Mouse (Mus musculus) neural tube, embryonic 12.5 days (tissue): Measurements from ENCODE around the gene Hadhb. TPM values are rescaled to one million over a fixed set of nuclear protein-coding genes. Genes with fewer than 3 reads are reported as not detected.

ENCODE experiments used
- ATAC-seq: fragments of 200-750 bp; cut with Nextera tagmentation; 2 replicates; pipeline ENCODE4 v1.8.0; 2017; ENCODE audit warnings: low read depth, mild to moderate bottlenecking, moderate TSS enrichment, moderate library complexity; ENCODE audit not compliant: low FRiP score
- H3K27ac ChIP-seq: fragments of 300-500 bp; sonication (generic); 2 replicates; pipeline ENCODE4 v1.5.1; 2016
- H3K27me3 ChIP-seq: fragments of 300-500 bp; sonication (generic); replicated peaks from 2 replicates; pipeline ENCODE4 v1.6.1; 2016; ENCODE audit warnings: mild to moderate bottlenecking
- H3K36me3 ChIP-seq: fragments of 300-500 bp; sonication (generic); 2 replicates; pipeline ENCODE4 v1.6.1; 2016; ENCODE audit warnings: mild to moderate bottlenecking
- H3K4me1 ChIP-seq: fragments of 300-500 bp; sonication (generic); 2 replicates; pipeline ENCODE4 v1.6.1; 2016
- H3K4me2 ChIP-seq: fragments of 300-500 bp; sonication (generic); replicated peaks from 2 replicates; pipeline ENCODE4 v1.6.1; 2016; ENCODE audit warnings: mild to moderate bottlenecking
- H3K4me3 ChIP-seq: fragments of 300-500 bp; sonication (generic); 2 replicates; pipeline ENCODE4 v1.5.1; 2016
- H3K9ac ChIP-seq: fragments of 300-500 bp; sonication (generic); 2 replicates; pipeline ENCODE4 v1.6.1; 2016; ENCODE audit warnings: mild to moderate bottlenecking
- H3K9me3 ChIP-seq: fragments of 300-500 bp; sonication (generic); 2 replicates; pipeline ENCODE4 v1.6.1; 2016; ENCODE audit warnings: mild to moderate bottlenecking
- WGBS: fragments of 180-500 bp; shearing (Covaris S2); methylation state at CpG from one replicate; pipeline ENCODE4 v1.1.7; 2016; 5-methylcytosine and 5-hydroxymethylcytosine counted together
- polyA plus RNA-seq: library from polyadenylated mRNA; unstranded; fragments of >200 nt; fragmentation: Nextera tagmentation; extraction: Ambion mirVana; gene quantifications from 2 replicates; pipeline ENCODE4 v1.2.1, GENCODE M21; 2016

Hadhb gene
- 86.5 and 95.7 TPM in 2 replicates for polyA plus RNA-seq

- Histone ChIP-seq H3K9ac (peak within 1 kb of the TSS; percentile 83), H3K27me3 (no peaks in the 10 kb centered on the region), H3K27ac (peak within 1 kb of the TSS; percentile 59), H3K4me1 (peaks cover 11% of the 10 kb centered on the region), H3K9me3 (no peaks in the 10 kb centered on the region), H3K36me3 (no peaks in the 10 kb centered on the region), H3K4me3 (peak within 1 kb of the TSS; percentile 93), H3K4me2 (peak within 1 kb of the TSS; percentile 80)
- ATAC-seq, result peak; percentile 93
- whole genome bisulfite sequencing, result under 1% methylated on average over 53 of the region's 53 CpGs
Observed at GRCm38 (mm10) chr5:30154474-30155394, at the start of gene Hadhb, which contains the start of gene Hadha. Gene Hadhb (plus strand): TSS chr5:30155248. Gene Hadha (minus strand): TSS chr5:30155162.

GRCm38 (mm10) chr5:30105668-30106300 lies 49.3 kb upstream of the Hadhb start, which contains the start of gene 3110082J24Rik:
Gene 3110082J24Rik (minus strand): TSS chr5:30106086.
- Histone ChIP-seq H3K4me1 (peaks cover 57% of the 10 kb centered on the region), H3K36me3 (peaks cover 6% of the 10 kb centered on the region; the same call in 1 of the 2 replicates), H3K9me3 (no peaks in the 10 kb centered on the region), H3K4me3 (peak within 1 kb of the TSS; percentile 72), H3K27ac (peak within 1 kb of the TSS; percentile 70), H3K4me2 (peak within 1 kb of the TSS; percentile 92), H3K9ac (peak within 1 kb of the TSS; percentile 83), H3K27me3 (peaks cover 3% of the 10 kb centered on the region; the same call in 1 of the 2 replicates)
- under 1% methylated on average over 29 of the region's 29 CpGs for WGBS
- ATAC-seq, result peak; percentile 43

DNA sequence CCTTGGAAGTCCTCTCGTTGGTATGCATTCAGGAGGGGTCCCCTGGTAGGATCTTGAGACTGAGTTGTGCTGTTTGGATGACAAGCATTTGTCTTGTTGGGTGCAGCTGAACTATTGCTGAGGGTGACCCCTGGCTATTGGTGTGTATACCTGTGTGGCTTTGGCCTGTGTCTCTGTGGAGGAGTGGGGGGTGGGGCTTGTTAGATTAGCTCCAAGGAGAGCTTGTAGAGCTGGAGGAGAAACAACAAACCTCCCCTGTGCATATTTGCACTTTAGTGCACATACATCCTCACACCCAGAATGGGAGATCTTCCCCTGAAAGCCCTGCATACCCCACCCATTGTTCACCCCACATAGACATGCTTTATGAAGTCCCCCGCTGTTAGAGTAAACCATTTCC lies 48.3 kb upstream of the Hadhb start:
- 6% methylated on average over 2 of the region's 2 CpGs for WGBS
- Histone ChIP-seq H3K4me3 (peak overlapping the region; percentile 72), H3K27ac (peak overlapping the region; percentile 70), H3K9ac (peak overlapping the region; percentile 83), H3K4me1 (peaks cover 67% of the 10 kb centered on the region), H3K4me2 (peak overlapping the region; percentile 92), H3K27me3 (peaks cover 7% of the 10 kb centered on the region; the same call in 1 of the 2 replicates), H3K36me3 (peaks cover 6% of the 10 kb centered on the region; the same call in 1 of the 2 replicates), H3K9me3 (no peaks in the 10 kb centered on the region)
- 0 out of 2 replicates have a peak, but pooled peaks have one; percentile 0 for ATAC-seq

DNA sequence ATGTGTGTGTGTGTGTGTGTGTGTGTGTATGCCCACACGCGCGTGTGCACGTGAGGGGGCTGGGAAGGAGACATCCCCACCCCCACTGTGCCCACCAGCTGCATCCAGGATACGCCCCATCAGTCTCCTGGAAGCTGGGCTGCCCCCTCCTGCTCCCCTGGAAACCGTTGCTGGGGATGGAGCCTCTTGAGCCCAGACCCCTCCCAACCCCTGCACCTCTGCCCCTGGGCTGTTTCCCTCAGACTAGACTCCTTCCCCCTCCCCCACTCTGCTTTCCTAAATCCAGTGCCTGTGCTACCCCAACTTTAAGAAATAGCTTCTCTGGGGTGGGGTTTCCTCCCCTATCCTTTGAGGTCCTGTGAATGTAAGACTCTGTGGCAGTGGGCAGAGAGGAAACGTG lies 47.9 kb upstream of the Hadhb start:
- H3K9ac ChIP-seq, result peak overlapping the region; percentile 38; the same call in 1 of the 2 replicates
- H3K27ac ChIP-seq, result peak overlapping the region; percentile 70
- WGBS, result under 1% methylated on average over 7 of the region's 7 CpGs
- H3K36me3 ChIP-seq, result peaks cover 6% of the 10 kb centered on the region; the same call in 1 of the 2 replicates
- H3K27me3 ChIP-seq, result peaks cover 11% of the 10 kb centered on the region
- H3K9me3 ChIP-seq, result no peaks in the 10 kb centered on the region
- peak overlapping the region; percentile 72 for H3K4me3 ChIP-seq
- peak overlapping the region; percentile 92 for H3K4me2 ChIP-seq
- H3K4me1 ChIP-seq, result peaks cover 70% of the 10 kb centered on the region
- ATAC-seq, result peak; percentile 68

- H3K9me3 ChIP-seq, result no peaks in the 10 kb centered on the region
- H3K9ac ChIP-seq, result peak overlapping the region; percentile 38
- H3K27me3 ChIP-seq, result peaks cover 15% of the 10 kb centered on the region
- H3K36me3 ChIP-seq, result peaks cover 10% of the 10 kb centered on the region; the same call in 1 of the 2 replicates
- peak overlapping the region; percentile 70 for H3K27ac ChIP-seq
- ATAC-seq, result peak; percentile 19
- peak overlapping the region; percentile 92 for H3K4me2 ChIP-seq
- WGBS, result 4% methylated on average over 5 of the region's 5 CpGs
- peaks cover 70% of the 10 kb centered on the region for H3K4me1 ChIP-seq
- peak overlapping the region; percentile 72 for H3K4me3 ChIP-seq
Observed at GRCm38 (mm10) chr5:30107611-30108041, 47.4 kb upstream of the Hadhb start.

DNA sequence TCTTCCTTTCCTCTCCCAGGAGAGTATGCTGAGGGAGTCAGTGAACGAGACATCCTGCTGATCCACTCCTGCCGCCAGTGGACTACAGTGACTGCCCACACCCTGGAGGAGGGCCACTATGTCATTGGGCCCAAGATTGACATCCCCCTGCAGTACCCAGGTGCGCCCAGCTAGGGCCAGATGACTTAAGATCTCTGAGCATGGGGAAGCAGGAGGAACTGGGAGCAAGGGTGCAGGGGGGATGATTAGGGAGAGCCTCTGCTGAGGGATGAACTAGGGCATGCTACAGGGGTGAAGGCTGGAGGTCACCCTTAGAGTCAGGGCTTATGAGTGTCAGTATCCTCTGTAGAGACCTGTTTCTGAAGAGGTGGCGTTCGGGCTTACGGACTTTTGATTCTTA lies 46.8 kb upstream of the Hadhb start:
- WGBS, result 65% methylated on average over 6 of the region's 6 CpGs
- Histone ChIP-seq H3K27me3 (peaks cover 21% of the 10 kb centered on the region), H3K4me3 (no peak overlapping the region), H3K9me3 (no peaks in the 10 kb centered on the region), H3K9ac (peak overlapping the region; percentile 38; the same call in 1 of the 2 replicates), H3K27ac (0 out of 2 replicates have a peak overlapping the region, but pooled peaks have one; percentile 26), H3K4me2 (peak overlapping the region; percentile 92), H3K4me1 (peaks cover 70% of the 10 kb centered on the region), H3K36me3 (peaks cover 13% of the 10 kb centered on the region; the same call in 1 of the 2 replicates)
- no peak for ATAC-seq

DNA sequence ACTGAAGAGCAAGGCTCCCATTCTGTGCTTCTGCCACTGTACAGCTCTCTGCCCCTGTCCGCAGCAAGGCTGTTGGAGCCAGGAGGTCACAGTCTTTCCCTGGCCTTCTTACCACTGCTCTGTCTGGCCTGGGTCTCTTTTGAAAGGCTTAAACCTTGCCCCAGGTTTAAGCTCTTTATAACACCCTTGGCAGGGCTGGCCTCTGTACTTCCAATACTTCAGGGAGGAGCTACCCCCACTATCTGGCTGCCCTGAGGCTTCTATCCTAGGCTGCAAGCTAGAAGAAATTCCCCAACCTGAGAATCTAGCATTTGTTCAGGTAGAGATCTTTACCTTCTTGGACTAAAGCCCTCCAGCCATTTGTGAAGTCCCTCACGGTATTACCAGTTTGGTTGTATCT lies 45.1 kb upstream of the Hadhb start:
- Histone ChIP-seq H3K4me3 (no peak overlapping the region), H3K9ac (no peak overlapping the region), H3K4me2 (peak overlapping the region; percentile 51; the same call in 1 of the 2 replicates), H3K9me3 (no peaks in the 10 kb centered on the region), H3K4me1 (peaks cover 82% of the 10 kb centered on the region), H3K27ac (no peak overlapping the region), H3K27me3 (peaks cover 34% of the 10 kb centered on the region), H3K36me3 (peaks cover 29% of the 10 kb centered on the region)
- WGBS, result 33% methylated on average over 2 of the region's 2 CpGs
- ATAC-seq, result no peak

DNA sequence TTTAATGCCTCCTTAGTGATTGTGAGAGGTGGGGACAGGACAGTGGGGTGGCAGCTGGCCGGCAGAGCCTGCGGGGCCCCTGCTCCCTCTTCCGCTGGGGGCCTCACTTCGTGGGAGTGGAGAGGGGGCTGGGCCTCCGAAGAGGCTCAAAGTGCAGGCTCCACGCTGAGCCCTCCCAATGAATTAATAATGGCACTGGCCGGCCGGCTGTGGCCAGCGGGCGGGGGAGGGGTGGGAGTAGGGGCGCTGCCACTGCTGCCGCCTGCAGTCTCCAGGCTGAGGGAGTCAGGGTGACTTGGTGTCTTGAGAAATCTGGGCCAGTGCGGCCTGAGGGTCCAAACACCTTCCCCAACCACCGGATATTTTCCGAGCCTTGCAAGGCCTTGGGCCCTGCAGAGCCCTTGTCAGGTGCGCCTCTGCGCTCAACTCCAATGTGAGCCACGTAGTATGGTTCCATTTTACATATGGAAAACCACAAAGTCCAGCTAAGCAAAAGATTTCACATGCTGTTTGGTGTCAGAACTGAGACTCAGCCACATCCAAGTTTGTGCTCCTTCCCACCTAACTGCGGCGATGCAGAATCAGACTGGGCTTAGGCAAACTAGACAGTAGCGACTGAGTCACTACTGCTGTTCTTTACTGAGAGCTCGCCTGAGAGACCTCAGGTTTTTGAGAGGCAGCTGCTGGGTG lies 44.5 kb upstream of the Hadhb start:
- H3K36me3 ChIP-seq, result peaks cover 32% of the 10 kb centered on the region
- H3K9ac ChIP-seq, result peak overlapping the region; percentile 38; the same call in 1 of the 2 replicates
- H3K4me1 ChIP-seq, result peaks cover 82% of the 10 kb centered on the region
- H3K27me3 ChIP-seq, result peaks cover 34% of the 10 kb centered on the region
- WGBS, result 4% methylated on average over 22 of the region's 22 CpGs
- H3K9me3 ChIP-seq, result no peaks in the 10 kb centered on the region
- ATAC-seq, result no peak
- H3K27ac ChIP-seq, result peak overlapping the region; percentile 5; the same call in 1 of the 2 replicates
- 0 out of 2 replicates have a peak overlapping the region, but pooled peaks have one; percentile 5 for H3K4me3 ChIP-seq
- H3K4me2 ChIP-seq, result peak overlapping the region; percentile 51

DNA sequence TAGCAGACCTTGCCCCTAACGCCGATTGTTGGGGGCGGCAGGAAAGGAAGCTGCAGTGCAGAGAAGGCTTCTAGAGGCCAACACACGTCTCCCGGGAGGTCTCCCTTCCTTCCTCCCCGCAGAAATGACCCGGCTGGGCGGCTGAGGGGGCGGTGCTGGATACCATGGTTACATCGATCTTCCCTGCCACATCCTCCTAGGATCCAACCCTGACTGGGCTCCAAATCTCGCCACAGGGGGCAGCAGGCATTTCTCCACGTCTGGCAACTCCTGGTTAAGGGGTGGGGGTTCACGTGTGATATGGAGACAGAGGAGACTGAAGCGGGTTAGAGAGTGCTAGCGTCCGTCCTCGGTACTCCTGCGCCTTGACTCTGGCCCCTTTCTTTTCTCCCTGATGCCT lies 43.9 kb upstream of the Hadhb start:
- under 1% methylated on average over 18 of the region's 18 CpGs for WGBS
- H3K4me3 ChIP-seq, result 0 out of 2 replicates have a peak overlapping the region, but pooled peaks have one; percentile 5
- peak; percentile 7; the same call in 1 of the 2 replicates for ATAC-seq
- H3K4me1 ChIP-seq, result peaks cover 76% of the 10 kb centered on the region
- H3K4me2 ChIP-seq, result peak overlapping the region; percentile 51
- H3K36me3 ChIP-seq, result peaks cover 38% of the 10 kb centered on the region
- peak overlapping the region; percentile 39 for H3K9ac ChIP-seq
- H3K9me3 ChIP-seq, result no peaks in the 10 kb centered on the region
- H3K27me3 ChIP-seq, result peaks cover 34% of the 10 kb centered on the region
- peak overlapping the region; percentile 5; the same call in 1 of the 2 replicates for H3K27ac ChIP-seq

- 65% methylated on average over 3 of the region's 3 CpGs for WGBS
- Histone ChIP-seq H3K4me1 (peaks cover 69% of the 10 kb centered on the region), H3K36me3 (peaks cover 45% of the 10 kb centered on the region), H3K4me3 (no peak overlapping the region), H3K9ac (0 out of 2 replicates have a peak overlapping the region, but pooled peaks have one; percentile 39), H3K27ac (no peak overlapping the region), H3K27me3 (peaks cover 34% of the 10 kb centered on the region), H3K4me2 (peak overlapping the region; percentile 51), H3K9me3 (no peaks in the 10 kb centered on the region)
- ATAC-seq, result no peak
Observed at GRCm38 (mm10) chr5:30111771-30112170, 43.3 kb upstream of the Hadhb start.

DNA sequence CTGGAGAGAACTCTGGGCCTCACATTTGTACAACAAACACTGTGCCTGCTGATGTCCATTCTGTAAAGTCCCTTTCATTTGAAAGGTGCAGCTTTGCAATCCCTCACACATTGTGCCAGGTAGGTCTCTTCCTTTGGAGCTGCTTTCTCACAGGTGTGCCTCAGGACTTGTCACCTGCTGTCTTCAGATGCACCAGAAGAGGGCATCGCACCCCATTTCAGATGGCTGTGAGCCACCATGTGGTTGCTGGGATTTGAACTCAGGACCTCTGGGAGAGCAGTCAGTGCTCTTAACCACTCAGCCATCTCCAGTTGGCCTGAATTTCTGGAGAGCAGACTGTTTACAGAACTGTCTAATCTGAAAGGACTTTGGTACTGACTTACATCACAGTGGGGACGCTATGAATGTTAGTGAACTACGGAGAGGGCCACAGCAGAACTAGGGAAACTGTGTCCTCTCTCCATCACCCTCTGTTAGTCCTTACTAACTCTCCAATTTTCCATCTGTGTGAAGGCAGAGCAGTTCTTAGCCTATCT lies 42.4 kb upstream of the Hadhb start:
- Histone ChIP-seq H3K27me3 (peaks cover 34% of the 10 kb centered on the region), H3K36me3 (peaks cover 53% of the 10 kb centered on the region), H3K4me3 (no peak overlapping the region), H3K27ac (no peak overlapping the region), H3K4me1 (peaks cover 61% of the 10 kb centered on the region), H3K4me2 (no peak overlapping the region), H3K9me3 (no peaks in the 10 kb centered on the region), H3K9ac (no peak overlapping the region)
- ATAC-seq, result no peak
- 80% methylated on average over 3 of the region's 3 CpGs for WGBS
